Mouse (Mus musculus) mouse trophoblast stem cell (cell line): Measurements from ENCODE around the gene Fam207a.

Experiments
- in situ Hi-C, 2 experiments: fragments of 300-500 bp; cut with MseI, MboI; formaldehyde crosslinking; loops; 2 replicates in 1 of 2; 3 replicates in 1 of 2; pipeline ENCODE4 v1.15.1; 2025

Fam207a gene

DNA sequence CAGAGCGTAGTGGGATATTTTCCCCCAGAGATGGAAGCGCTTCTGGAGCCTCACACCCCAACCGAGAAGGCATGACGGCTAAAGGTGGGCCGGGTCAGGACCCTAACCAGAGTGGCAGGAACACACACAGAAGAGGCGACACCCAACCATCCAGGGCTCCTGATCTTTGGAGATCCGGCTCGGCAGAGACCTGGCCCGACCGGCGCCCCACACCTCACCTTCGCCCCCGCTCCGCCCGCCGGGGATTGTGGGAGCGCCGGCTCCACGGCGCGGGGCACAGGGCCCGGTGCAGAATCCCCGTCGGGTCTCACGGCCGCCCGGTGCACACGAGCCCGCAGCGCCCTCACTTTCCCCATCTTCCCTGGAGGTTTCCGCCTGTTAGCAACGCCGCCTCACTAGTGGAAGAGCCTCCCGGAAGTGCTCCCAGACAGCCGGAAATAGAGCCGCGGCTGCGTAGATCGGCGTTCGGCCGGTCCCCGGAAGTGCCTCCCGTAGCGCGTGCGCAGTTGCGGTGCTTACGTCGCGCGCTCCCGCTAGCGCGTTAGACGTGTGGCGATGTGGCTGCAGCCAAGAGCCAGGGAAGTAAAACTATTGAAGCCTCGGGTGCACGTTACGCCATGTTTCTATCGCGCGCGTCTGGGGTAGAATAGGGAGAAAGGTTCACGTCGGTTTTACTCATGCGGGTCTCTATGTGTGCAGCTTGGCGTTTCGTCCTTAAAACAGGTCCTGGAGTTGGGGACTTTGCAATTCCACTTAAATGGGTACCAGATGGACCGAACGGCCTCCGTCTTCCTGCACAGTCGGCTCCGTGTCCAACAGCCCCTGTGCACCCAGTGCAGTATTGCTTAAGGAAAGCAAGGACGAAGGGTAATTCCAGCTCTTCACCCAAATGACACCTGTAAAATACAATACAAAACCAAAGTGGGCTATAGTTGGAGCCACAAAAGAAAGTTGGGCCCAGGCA is at the start of gene Fam207a:
Gene Fam207a, minus strand, starts transcription at position 401 of the 964 bp plus-strand sequence.
- in situ Hi-C loops, result loop anchor here in 1 of 2 experiments (5.0 kb wide), 1 partner anchor 47 kb away; no protein-coding TSS in a partner anchor

DNA sequence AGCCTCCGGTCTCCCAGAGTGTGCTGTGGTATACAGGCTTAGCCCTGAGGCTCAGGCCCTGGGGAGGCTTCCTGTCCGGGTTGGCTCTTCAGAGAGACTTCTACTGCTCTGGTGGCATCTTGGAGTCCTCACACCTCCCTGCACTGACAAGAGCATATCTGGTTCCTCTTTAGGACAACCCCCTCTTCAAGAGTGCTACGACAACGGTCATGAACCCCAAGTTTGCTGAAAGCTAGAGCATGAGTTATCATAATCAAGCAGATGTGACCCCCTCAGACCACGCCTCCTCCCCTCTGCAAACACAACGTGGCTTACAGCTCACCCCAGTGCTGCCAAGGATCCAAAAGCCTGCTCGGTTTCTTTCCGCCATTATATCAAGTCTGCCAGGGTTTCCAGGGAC is 49.4 kb upstream of the Fam207a start:
- in situ Hi-C loops, result no loop called here

GRCm38 (mm10) chr10:77561508-77561907 is 45.9 kb upstream of the Fam207a start:
- in situ Hi-C loops, result loop anchor here in 1 of 2 experiments (5.0 kb wide), 1 partner anchor 44 kb away; the partner anchor contains the start of gene Fam207a

GRCm38 (mm10) chr10:77560830-77561229 is 45.2 kb upstream of the Fam207a start:
- in situ Hi-C loops, result loop anchor here in 1 of 2 experiments (5.0 kb wide), 1 partner anchor 44 kb away; the partner anchor contains the start of gene Fam207a

DNA sequence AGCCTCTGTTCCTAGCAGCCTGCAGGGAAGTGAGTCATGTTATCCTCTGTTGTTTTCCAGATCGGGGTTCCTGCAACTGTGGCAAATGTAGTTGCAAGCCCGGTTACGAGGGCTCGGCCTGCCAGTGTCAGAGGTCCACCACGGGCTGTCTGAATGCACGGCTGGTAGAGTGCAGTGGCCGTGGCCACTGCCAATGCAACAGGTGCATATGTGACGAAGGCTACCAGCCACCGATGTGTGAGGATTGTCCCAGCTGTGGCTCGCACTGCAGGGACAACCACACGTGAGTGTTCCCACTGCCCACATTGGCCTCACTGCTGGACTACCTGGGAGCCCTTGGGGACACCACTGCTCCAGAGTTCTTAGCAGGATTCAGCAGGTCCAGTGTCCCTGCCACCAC is 44.5 kb upstream of the Fam207a start:
- in situ Hi-C loops, result loop anchor here in 1 of 2 experiments (5.0 kb wide), 1 partner anchor 43 kb away; the partner anchor contains the start of gene Fam207a

- in situ Hi-C loops, result no loop called here
Observed at GRCm38 (mm10) chr10:77557641-77558040, 42.1 kb upstream of the Fam207a start.

DNA sequence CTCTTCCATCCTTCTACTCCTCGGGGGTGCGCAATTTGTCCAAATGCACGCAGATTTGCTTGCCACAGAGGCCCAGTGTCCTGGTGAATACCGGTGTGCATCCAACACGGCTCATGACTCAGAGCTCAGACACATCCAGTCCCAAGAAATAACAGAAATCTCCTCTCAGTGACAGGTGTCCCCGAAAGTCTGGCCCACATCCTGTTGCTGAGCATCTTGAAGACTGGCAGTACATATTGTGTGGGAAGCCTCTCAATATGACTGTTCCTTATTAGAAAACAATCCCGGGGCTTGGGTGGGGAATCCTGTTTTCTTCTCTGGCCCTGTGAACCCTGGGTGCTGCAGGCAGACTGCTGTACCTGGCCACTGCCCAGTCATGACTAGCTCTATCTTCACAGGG is 41.0 kb upstream of the Fam207a start:
- in situ Hi-C loops, result no loop called here

GRCm38 (mm10) chr10:77554918-77555317 is 39.3 kb upstream of the Fam207a start:
- in situ Hi-C loops, result no loop called here

DNA sequence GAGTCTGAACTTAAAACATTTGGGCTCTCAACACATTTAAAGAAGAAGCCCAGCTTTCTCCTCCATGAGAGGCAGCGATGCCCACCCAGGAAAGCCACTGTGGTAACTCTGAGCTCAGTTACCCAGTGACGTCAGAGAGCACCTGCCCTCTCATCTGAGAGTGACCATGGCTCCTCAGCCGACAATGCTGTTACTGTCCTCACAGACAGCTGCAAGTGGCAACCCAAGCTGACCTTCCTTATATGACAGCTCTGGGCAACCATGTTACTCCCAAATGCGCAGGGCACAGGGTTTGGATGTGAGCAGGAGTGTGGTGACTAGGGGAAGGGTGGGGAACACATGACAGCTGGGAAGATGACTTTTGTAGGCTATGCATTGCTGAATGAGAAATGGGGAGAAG is 37.7 kb upstream of the Fam207a start:
- in situ Hi-C loops, result no loop called here

GRCm38 (mm10) chr10:77552162-77552561 is 36.6 kb upstream of the Fam207a start:
- in situ Hi-C loops, result no loop called here

GRCm38 (mm10) chr10:77550874-77551273 is 35.3 kb upstream of the Fam207a start:
- in situ Hi-C loops, result no loop called here

GRCm38 (mm10) chr10:77548576-77548975 is 33.0 kb upstream of the Fam207a start:
- in situ Hi-C loops, result no loop called here

DNA sequence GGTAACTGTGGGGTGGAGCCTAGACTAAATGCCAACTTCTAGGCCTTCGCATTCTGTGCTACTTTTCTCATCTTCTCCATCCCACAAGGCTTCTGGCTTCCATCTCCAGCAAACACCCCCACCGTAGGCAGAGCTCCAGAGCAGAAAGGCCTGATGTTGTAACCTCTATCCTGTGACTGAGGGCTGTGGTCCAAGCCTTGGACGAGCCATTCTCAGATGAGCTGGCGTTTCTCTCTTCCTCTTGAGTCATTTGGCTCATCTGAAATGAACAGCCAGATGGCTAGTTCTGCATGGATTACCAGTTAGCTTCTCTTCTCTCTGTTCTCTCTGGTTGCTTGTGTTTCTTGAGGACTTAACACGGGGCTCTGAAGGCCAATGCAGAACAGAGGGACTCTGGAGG is 29.3 kb upstream of the Fam207a start:
- in situ Hi-C loops, result no loop called here

DNA sequence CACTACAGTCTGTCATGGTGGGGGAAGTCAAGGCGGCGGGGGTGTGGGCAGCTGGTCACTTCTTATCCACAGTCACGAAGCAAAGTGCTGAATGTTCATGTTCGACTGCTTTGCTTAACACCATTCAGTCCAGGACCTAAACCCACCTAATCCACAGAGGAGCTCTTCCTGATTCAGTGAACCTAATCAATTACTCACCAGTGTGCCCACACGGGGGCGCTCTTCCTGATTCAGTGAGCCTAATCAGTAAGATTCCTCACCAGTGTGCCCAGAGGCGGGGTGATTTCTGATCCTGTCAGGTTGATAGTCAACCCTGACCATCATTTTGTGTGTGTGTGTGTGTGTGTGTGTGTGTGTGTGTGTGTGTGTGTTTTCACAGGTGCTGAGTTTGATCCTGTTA is 27.6 kb upstream of the Fam207a start:
- in situ Hi-C loops, result no loop called here

DNA sequence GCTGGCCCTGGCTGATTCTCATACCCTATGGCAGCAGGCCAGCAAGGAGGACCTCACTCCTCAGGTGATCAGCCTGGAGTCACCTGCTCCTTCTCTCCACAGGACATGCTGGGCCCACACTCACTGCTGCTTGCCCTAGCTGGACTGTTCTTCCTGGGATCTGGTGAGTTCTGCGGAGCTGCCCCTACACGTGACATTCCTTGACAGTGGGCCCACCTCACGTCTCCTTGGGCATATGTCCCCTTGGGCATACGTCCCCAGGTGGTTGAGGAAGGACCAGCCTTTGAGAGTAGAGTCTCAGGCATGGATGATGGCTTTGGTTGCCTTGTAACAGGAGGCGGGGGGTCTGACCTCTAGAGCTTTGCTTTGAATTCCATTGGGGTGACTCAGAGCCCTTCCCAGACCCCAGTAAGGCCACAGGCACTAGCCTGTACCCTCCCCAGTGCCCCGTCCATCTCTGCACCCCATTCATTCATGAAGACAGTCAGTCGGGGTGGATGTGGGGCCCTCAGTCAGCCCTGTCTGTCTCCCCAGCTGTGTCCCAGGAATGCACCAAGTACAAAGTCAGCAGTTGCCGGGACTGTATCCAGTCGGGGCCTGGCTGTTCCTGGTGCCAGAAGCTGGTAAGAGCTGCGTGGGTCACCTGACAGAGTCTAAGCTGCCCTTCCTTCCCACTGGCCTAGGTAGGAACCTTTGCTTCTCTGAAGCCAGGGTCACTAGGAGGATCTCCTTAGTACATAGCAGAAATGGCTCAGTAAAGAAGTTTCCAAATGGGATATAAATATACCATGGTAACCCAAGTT is 26.5 kb upstream of the Fam207a start:
- in situ Hi-C loops, result no loop called here

DNA sequence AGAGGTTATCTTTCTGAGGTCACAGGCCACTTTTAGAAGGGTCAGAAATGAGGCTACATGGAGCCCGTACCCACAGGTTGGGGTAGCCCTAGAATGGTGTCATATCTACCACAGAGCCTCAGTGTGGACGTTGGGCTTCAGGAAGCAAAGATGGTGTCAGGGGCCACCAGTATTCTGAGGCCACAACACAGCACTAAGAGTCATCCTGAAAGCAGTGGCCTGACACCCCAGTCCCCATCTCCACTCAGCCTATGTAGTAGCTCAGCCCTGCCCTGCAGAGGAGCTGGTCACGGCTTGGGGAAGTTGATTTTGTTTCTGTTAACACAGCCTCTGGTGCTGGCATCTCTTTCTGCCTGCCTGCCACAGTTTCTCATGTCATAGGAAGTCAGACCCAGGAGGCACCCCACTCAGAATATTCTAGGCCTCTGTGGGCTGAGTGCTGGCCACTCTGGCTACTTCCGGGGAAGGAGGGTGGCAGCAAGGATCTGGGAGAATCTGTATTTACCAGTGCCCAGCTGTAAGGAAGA is 25.1 kb upstream of the Fam207a start:
- in situ Hi-C loops, result no loop called here

GRCm38 (mm10) chr10:77539320-77539945 is 23.8 kb upstream of the Fam207a start:
- in situ Hi-C loops, result no loop called here

- in situ Hi-C loops, result no loop called here
Observed at GRCm38 (mm10) chr10:77537215-77538209, 21.9 kb upstream of the Fam207a start.

DNA sequence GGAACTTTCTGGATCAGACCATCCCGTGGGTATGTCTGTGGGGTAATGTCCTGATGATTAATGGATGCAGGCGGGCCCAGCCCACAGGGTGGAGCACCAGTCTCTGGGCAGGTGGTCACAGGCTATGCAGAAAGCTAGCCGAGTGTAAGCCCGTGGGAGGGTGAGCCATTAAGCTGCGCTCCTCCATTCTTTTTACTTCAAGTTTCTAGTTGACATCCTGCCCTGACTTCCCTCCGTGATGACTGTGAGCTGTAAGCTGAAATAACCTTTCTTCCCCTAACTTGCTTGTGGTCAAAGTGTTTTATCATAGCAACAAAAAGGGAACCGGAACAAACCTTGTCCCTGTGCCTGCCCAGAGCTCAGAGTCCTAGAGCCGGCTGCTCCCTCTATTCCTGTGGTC is 21.1 kb upstream of the Fam207a start:
- in situ Hi-C loops, result no loop called here

DNA sequence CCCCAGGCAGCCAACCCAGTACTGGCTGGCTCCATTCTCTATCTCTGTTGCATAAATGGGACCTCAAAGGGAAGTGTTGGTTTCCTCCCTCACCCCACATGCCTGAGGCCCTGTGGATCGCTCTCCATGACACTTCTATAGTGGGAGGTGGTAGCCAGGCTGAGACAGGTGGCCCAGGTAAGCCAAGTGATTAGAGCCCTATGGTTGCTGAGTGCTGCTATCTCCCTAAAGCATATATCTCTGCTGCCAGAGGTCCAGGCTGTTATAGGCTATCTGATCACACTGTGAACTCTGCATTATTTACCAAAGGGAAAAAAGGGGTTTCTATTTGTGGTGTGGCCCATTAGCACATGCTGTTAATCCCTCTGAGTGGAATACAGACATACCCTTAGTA is 16.4 kb upstream of the Fam207a start:
- in situ Hi-C loops, result no loop called here
